Mouse (Mus musculus) liver, embryonic 11.5 days (tissue): Measurements from ENCODE around the gene Bicra. TPM values are rescaled to one million over a fixed set of nuclear protein-coding genes. Genes with fewer than 3 reads are reported as not detected.
A peak's percentile ranks its signal among the peaks of the same experiment; 100 is the strongest.

Experiments used
- ATAC-seq: fragments of 200-750 bp; cut with Nextera tagmentation; replicated peaks from 2 replicates; pipeline ENCODE4 v1.8.0; 2017; ENCODE audit warnings: moderate number of reproducible peaks, mild to moderate bottlenecking, moderate TSS enrichment, moderate library complexity; ENCODE audit not compliant: low FRiP score
- DNase-seq: peaks from one replicate; pipeline ENCODE4 v3.0.0-alpha.2; 2017; ENCODE audit warnings: low spot score
- H3K27ac ChIP-seq: fragments of 300-500 bp; sonication (generic); 2 replicates; pipeline ENCODE4 v1.5.1; 2014; ENCODE audit warnings: mild to moderate bottlenecking, low read depth, low read length, control low read depth
- H3K27me3 ChIP-seq: fragments of 300-500 bp; sonication (generic); replicated peaks from 2 replicates; pipeline ENCODE4 v1.6.1; 2014; ENCODE audit warnings: low read length, mixed read lengths; ENCODE audit not compliant: control insufficient read depth, insufficient read depth
- H3K36me3 ChIP-seq: fragments of 300-500 bp; sonication (generic); 2 replicates; pipeline ENCODE4 v1.6.1; 2014; ENCODE audit warnings: mild to moderate bottlenecking, low read length, moderate library complexity, mixed read lengths; ENCODE audit not compliant: control insufficient read depth, insufficient read depth
- H3K4me1 ChIP-seq: fragments of 300-500 bp; sonication (generic); replicated peaks from 2 replicates; pipeline ENCODE4 v1.6.1; 2014; ENCODE audit warnings: low read length, mixed read lengths; ENCODE audit not compliant: control insufficient read depth, insufficient read depth
- H3K4me2 ChIP-seq: fragments of 300-500 bp; sonication (generic); 2 replicates; pipeline ENCODE4 v1.6.1; 2014; ENCODE audit warnings: mild to moderate bottlenecking, control low read depth, moderate library complexity
- H3K4me3 ChIP-seq: fragments of 300-500 bp; sonication (generic); 2 replicates; pipeline ENCODE4 v1.5.1; 2014; ENCODE audit warnings: low read depth, low read length, control low read depth
- H3K9ac ChIP-seq: fragments of 300-500 bp; sonication (generic); 2 replicates; pipeline ENCODE4 v1.6.1; 2014; ENCODE audit warnings: low read depth, low read length, control low read depth
- H3K9me3 ChIP-seq: fragments of 300-500 bp; sonication (generic); 2 replicates; pipeline ENCODE4 v1.6.1; 2016; ENCODE audit warnings: low read length, inconsistent platforms, mixed read lengths; ENCODE audit not compliant: control insufficient read depth
- WGBS: fragments of 180-500 bp; shearing (Covaris S2); extraction: QIAGEN DNeasy Blood & Tissue Kit; methylation state at CpG from one replicate; pipeline ENCODE4 v1.1.7; 2014; 5-methylcytosine and 5-hydroxymethylcytosine counted together
- polyA plus RNA-seq: library from polyadenylated mRNA; unstranded; fragments of >200 nt; fragmentation: Nextera tagmentation; extraction: Ambion mirVana; gene quantifications from 2 replicates; pipeline ENCODE4 v1.2.1, GENCODE M21; 2014

The Bicra gene
- polyA plus RNA-seq, 1 experiment from 2014 or later, result 7.3 TPM

GRCm38 (mm10) chr7:16013722-16014275 lies 33.9 kb downstream of the Bicra start:
- no peak for DNase-seq
- Histone ChIP-seq H3K4me3 (no peak overlapping the region), H3K27ac (no peak overlapping the region), H3K36me3 (0 out of 2 replicates have a peak, but pooled peaks cover 5% of the 10 kb centered on the region), H3K9ac (no peak overlapping the region), H3K4me1 (peaks cover 25% of the 10 kb centered on the region), H3K4me2 (no peak overlapping the region), H3K9me3 (no peaks in the 10 kb centered on the region), H3K27me3 (no peaks in the 10 kb centered on the region)
- WGBS, result 70% methylated on average over 5 of the region's 5 CpGs
- ATAC-seq, result no peak

GRCm38 (mm10) chr7:16012576-16013263 lies 35.0 kb downstream of the Bicra start:
- WGBS, result 74% methylated on average over 11 of the region's 11 CpGs
- Histone ChIP-seq H3K4me2 (no peak overlapping the region), H3K9me3 (no peaks in the 10 kb centered on the region), H3K4me3 (no peak overlapping the region), H3K4me1 (peaks cover 16% of the 10 kb centered on the region), H3K9ac (no peak overlapping the region), H3K27me3 (no peaks in the 10 kb centered on the region), H3K36me3 (0 out of 2 replicates have a peak, but pooled peaks cover 5% of the 10 kb centered on the region), H3K27ac (no peak overlapping the region)
- 0 out of 2 replicates have a peak, but pooled peaks have one; percentile 13 for ATAC-seq
- DNase-seq, result no peak

DNA sequence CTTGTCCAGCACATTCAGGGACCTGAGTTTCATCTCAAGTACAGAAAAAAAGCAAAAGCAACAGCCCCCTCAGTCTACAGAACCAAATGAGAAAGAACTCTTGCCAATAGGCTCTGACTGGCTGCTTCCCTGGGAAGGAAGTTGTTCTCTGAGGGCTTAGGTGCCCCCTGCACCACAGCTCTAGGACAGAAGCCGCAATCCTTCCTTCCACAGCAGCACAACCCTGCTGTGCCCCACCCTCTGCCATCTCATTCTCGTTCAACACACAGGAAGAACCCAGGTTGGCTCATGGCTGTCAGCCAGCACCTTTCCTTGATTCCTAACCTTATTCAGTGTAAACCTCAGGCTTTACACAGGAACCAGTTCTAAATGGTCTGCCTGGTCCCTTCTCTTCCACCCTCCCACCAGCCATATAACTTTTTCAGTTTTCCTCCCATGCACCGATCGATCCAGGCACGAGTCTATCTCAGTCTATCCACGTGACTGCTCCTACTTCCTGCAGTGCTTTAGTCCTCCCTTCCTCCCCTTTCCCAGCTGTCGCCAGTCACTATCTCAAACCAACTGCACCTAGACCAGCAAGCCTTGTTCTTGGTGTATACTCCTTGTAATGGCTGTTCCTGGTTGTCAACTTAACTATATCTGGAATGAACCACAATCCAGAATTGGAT lies 36.2 kb downstream of the Bicra start:
- 0 out of 2 replicates have a peak, but pooled peaks cover 5% of the 10 kb centered on the region for H3K36me3 ChIP-seq

GRCm38 (mm10) chr7:16010649-16011048 lies 37.1 kb downstream of the Bicra start:
- H3K27ac ChIP-seq, result no peak overlapping the region
- DNase-seq (no peak), ATAC-seq (no peak)
- 0 out of 2 replicates have a peak, but pooled peaks cover 5% of the 10 kb centered on the region for H3K36me3 ChIP-seq
- H3K4me3 ChIP-seq, result no peak overlapping the region
- no peaks in the 10 kb centered on the region for H3K27me3 ChIP-seq
- peaks cover 14% of the 10 kb centered on the region for H3K4me1 ChIP-seq
- no peaks in the 10 kb centered on the region for H3K9me3 ChIP-seq
- WGBS, result 80% methylated on average over 5 of the region's 5 CpGs
- no peak overlapping the region for H3K9ac ChIP-seq
- no peak overlapping the region for H3K4me2 ChIP-seq

More for the DNA sequence above, 36.2 kb downstream of the Bicra start:
- no peaks in the 10 kb centered on the region for H3K9me3 ChIP-seq
- H3K4me2 ChIP-seq, result peak overlapping the region; percentile 29; the same call in 1 of the 2 replicates
- H3K4me3 ChIP-seq, result no peak overlapping the region
- H3K27me3 ChIP-seq, result no peaks in the 10 kb centered on the region
- no peak; the same call in 1 of the 2 replicates for ATAC-seq
- 57% methylated on average over 7 of the region's 7 CpGs for WGBS
- H3K27ac ChIP-seq, result no peak overlapping the region
- DNase-seq, result no peak
- peaks cover 14% of the 10 kb centered on the region for H3K4me1 ChIP-seq
- no peak overlapping the region for H3K9ac ChIP-seq

GRCm38 (mm10) chr7:16009636-16010035 lies 38.1 kb downstream of the Bicra start:
- WGBS, result 91% methylated on average over 7 of the region's 7 CpGs
- Histone ChIP-seq H3K27me3 (no peaks in the 10 kb centered on the region), H3K36me3 (0 out of 2 replicates have a peak, but pooled peaks cover 5% of the 10 kb centered on the region), H3K9ac (no peak overlapping the region), H3K4me1 (peaks cover 14% of the 10 kb centered on the region), H3K27ac (no peak overlapping the region), H3K4me2 (no peak overlapping the region), H3K4me3 (no peak overlapping the region), H3K9me3 (no peaks in the 10 kb centered on the region)
- ATAC-seq (no peak), DNase-seq (no peak)

DNA sequence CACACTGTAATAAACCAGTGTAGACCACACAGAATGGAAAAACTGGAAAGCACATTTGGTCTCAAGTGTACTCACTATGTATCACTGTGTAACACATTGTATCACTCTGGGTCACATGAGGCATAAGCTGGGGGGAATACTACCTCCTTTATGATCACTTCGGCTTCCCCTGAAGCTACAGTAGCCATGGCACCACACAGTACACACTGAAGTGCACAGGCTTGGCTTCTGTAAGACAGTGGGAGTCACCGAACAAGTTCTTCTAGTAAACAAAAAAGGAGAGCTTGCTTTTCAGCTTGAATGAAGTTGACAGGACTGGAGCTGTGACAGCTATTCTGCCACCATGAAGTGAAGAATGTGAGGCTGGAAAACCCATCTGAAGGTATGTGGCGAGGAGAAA lies 42.7 kb downstream of the Bicra start:
- Histone ChIP-seq H3K4me3 (no peak overlapping the region), H3K9ac (no peak overlapping the region), H3K4me1 (peaks cover 14% of the 10 kb centered on the region), H3K4me2 (no peak overlapping the region), H3K9me3 (no peaks in the 10 kb centered on the region), H3K27ac (no peak overlapping the region), H3K27me3 (no peaks in the 10 kb centered on the region), H3K36me3 (no peaks in the 10 kb centered on the region)
- 89% methylated on average over 3 of the region's 3 CpGs for WGBS
- DNase-seq, result no peak
- ATAC-seq, result no peak

- H3K4me2 ChIP-seq, result no peak overlapping the region
- no peak overlapping the region for H3K27ac ChIP-seq
- WGBS, result 81% methylated on average over 12 of the region's 12 CpGs
- ATAC-seq, result no peak
- no peaks in the 10 kb centered on the region for H3K9me3 ChIP-seq
- H3K4me1 ChIP-seq, result peaks cover 18% of the 10 kb centered on the region
- no peak overlapping the region for H3K4me3 ChIP-seq
- no peaks in the 10 kb centered on the region for H3K27me3 ChIP-seq
- H3K36me3 ChIP-seq, result no peaks in the 10 kb centered on the region
- DNase-seq, result no peak
- peak overlapping the region; percentile 7; the same call in 1 of the 2 replicates for H3K9ac ChIP-seq
Observed at GRCm38 (mm10) chr7:16004177-16004856, 43.4 kb downstream of the Bicra start.

GRCm38 (mm10) chr7:16003032-16003431 lies 44.7 kb downstream of the Bicra start:
- H3K4me1 ChIP-seq, result peaks cover 18% of the 10 kb centered on the region
- 0 out of 2 replicates have a peak, but pooled peaks have one; percentile 32 for ATAC-seq
- WGBS, result 53% methylated on average over 4 of the region's 4 CpGs
- no peak overlapping the region for H3K27ac ChIP-seq
- H3K9me3 ChIP-seq, result no peaks in the 10 kb centered on the region
- H3K4me2 ChIP-seq, result no peak overlapping the region
- DNase-seq, result no peak
- H3K9ac ChIP-seq, result no peak overlapping the region
- no peak overlapping the region for H3K4me3 ChIP-seq
- 0 out of 2 replicates have a peak, but pooled peaks cover 2% of the 10 kb centered on the region for H3K36me3 ChIP-seq
- H3K27me3 ChIP-seq, result no peaks in the 10 kb centered on the region
